Mouse (Mus musculus) neural tube, embryonic 13.5 days (tissue): ENCODE measurements around the gene Tbc1d30. TPM values are rescaled to one million over a fixed set of nuclear protein-coding genes. Genes with fewer than 3 reads are reported as not detected.

Experiments used
- ATAC-seq: fragments of 200-750 bp; cut with Nextera tagmentation; 2 replicates; pipeline ENCODE4 v1.8.0; 2017; ENCODE audit warnings: low read depth, mild to moderate bottlenecking, moderate TSS enrichment, moderate library complexity
- H3K27ac ChIP-seq: fragments of 300-500 bp; sonication (generic); replicated peaks from 2 replicates; pipeline ENCODE4 v1.5.1; 2015; ENCODE audit warnings: moderate library complexity, mild to moderate bottlenecking, inconsistent platforms
- H3K27me3 ChIP-seq: fragments of 300-500 bp; sonication (generic); 2 replicates; pipeline ENCODE4 v1.6.1; 2015; ENCODE audit warnings: mild to moderate bottlenecking, inconsistent platforms
- H3K36me3 ChIP-seq: fragments of 300-500 bp; sonication (generic); 2 replicates; pipeline ENCODE4 v1.6.1; 2015; ENCODE audit warnings: mild to moderate bottlenecking, inconsistent platforms
- H3K4me1 ChIP-seq: fragments of 300-500 bp; sonication (generic); replicated peaks from 2 replicates; pipeline ENCODE4 v1.6.1; 2015; ENCODE audit warnings: inconsistent platforms
- H3K4me2 ChIP-seq: fragments of 300-500 bp; sonication (generic); 2 replicates; pipeline ENCODE4 v1.6.1; 2015; ENCODE audit warnings: inconsistent platforms, mild to moderate bottlenecking, moderate library complexity
- H3K4me3 ChIP-seq: fragments of 300-500 bp; sonication (generic); 2 replicates; pipeline ENCODE4 v1.5.1; 2015; ENCODE audit warnings: mild to moderate bottlenecking, inconsistent platforms
- H3K9ac ChIP-seq: fragments of 300-500 bp; sonication (generic); 2 replicates; pipeline ENCODE4 v1.6.1; 2015; ENCODE audit warnings: moderate library complexity, mild to moderate bottlenecking, inconsistent platforms
- H3K9me3 ChIP-seq: fragments of 300-500 bp; sonication (generic); 2 replicates; pipeline ENCODE4 v1.6.1; 2016; ENCODE audit warnings: inconsistent platforms
- WGBS: fragments of 180-500 bp; shearing (Covaris S2); methylation state at CpG from one replicate; pipeline ENCODE4 v1.1.7; 2015; 5-methylcytosine and 5-hydroxymethylcytosine counted together
- polyA plus RNA-seq: library from polyadenylated mRNA; unstranded; fragments of >200 nt; fragmentation: Nextera tagmentation; extraction: Ambion mirVana; gene quantifications from 2 replicates; pipeline ENCODE4 v1.2.1, GENCODE M21; 2015

Tbc1d30 gene
- polyA plus RNA-seq, 1 experiment from 2014 or later = 14.3 TPM

- no peak for ATAC-seq
- Histone ChIP-seq H3K27me3 (no peaks in the 10 kb centered on the region), H3K27ac (no peak overlapping the region), H3K4me2 (no peak overlapping the region), H3K36me3 (peaks cover 51% of the 10 kb centered on the region), H3K4me3 (no peak overlapping the region), H3K4me1 (no peaks in the 10 kb centered on the region), H3K9ac (no peak overlapping the region), H3K9me3 (no peaks in the 10 kb centered on the region)
- 84% methylated on average over 11 of the region's 11 CpGs for WGBS
Observed at GRCm38 (mm10) chr10:121280943-121281342, 70.1 kb downstream of the Tbc1d30 start.

- Histone ChIP-seq H3K27me3 (no peaks in the 10 kb centered on the region), H3K4me3 (no peak overlapping the region), H3K36me3 (peaks cover 56% of the 10 kb centered on the region), H3K4me2 (no peak overlapping the region), H3K9me3 (no peaks in the 10 kb centered on the region; the same call in 1 of the 2 replicates), H3K9ac (no peak overlapping the region), H3K4me1 (no peaks in the 10 kb centered on the region), H3K27ac (no peak overlapping the region)
- no peak for ATAC-seq
- WGBS = 63% methylated on average over 2 of the region's 2 CpGs
Observed at GRCm38 (mm10) chr10:121277022-121277471, 74.0 kb downstream of the Tbc1d30 start.

GRCm38 (mm10) chr10:121274964-121275363, 76.1 kb downstream of the Tbc1d30 start:
- H3K4me1 ChIP-seq = no peaks in the 10 kb centered on the region
- H3K4me2 ChIP-seq = no peak overlapping the region
- H3K36me3 ChIP-seq = peaks cover 64% of the 10 kb centered on the region
- 83% methylated on average over 1 of the region's 1 CpGs for WGBS
- ATAC-seq = no peak
- no peak overlapping the region for H3K9ac ChIP-seq
- H3K27me3 ChIP-seq = no peaks in the 10 kb centered on the region
- H3K4me3 ChIP-seq = no peak overlapping the region
- H3K27ac ChIP-seq = no peak overlapping the region
- no peaks in the 10 kb centered on the region; the same call in 1 of the 2 replicates for H3K9me3 ChIP-seq

GRCm38 (mm10) chr10:121271002-121271401, 80.1 kb downstream of the Tbc1d30 start:
- no peak overlapping the region for H3K4me3 ChIP-seq
- no peak overlapping the region for H3K27ac ChIP-seq
- no peak overlapping the region for H3K9ac ChIP-seq
- peaks cover 89% of the 10 kb centered on the region for H3K36me3 ChIP-seq
- ATAC-seq = no peak
- WGBS = 88% methylated on average over 8 of the region's 8 CpGs
- H3K4me2 ChIP-seq = no peak overlapping the region
- H3K4me1 ChIP-seq = no peaks in the 10 kb centered on the region
- H3K9me3 ChIP-seq = no peaks in the 10 kb centered on the region; the same call in 1 of the 2 replicates
- H3K27me3 ChIP-seq = no peaks in the 10 kb centered on the region

GRCm38 (mm10) chr10:121268771-121269170, 82.3 kb downstream of the Tbc1d30 start:
- Histone ChIP-seq H3K27ac (no peak overlapping the region), H3K4me1 (no peaks in the 10 kb centered on the region), H3K27me3 (no peaks in the 10 kb centered on the region), H3K36me3 (peaks cover 80% of the 10 kb centered on the region), H3K4me3 (no peak overlapping the region), H3K9me3 (no peaks in the 10 kb centered on the region), H3K4me2 (no peak overlapping the region), H3K9ac (no peak overlapping the region)
- ATAC-seq = no peak
- 91% methylated on average over 8 of the region's 8 CpGs for WGBS

- no peaks in the 10 kb centered on the region for H3K4me1 ChIP-seq
- H3K4me3 ChIP-seq = no peak overlapping the region
- no peak overlapping the region for H3K9ac ChIP-seq
- ATAC-seq = no peak
- H3K27me3 ChIP-seq = no peaks in the 10 kb centered on the region
- no peaks in the 10 kb centered on the region for H3K9me3 ChIP-seq
- no peak overlapping the region for H3K4me2 ChIP-seq
- 77% methylated on average over 7 of the region's 7 CpGs for WGBS
- H3K27ac ChIP-seq = no peak overlapping the region
- H3K36me3 ChIP-seq = peaks cover 39% of the 10 kb centered on the region
Observed at GRCm38 (mm10) chr10:121264204-121264575, 86.9 kb downstream of the Tbc1d30 start.

- Histone ChIP-seq H3K9me3 (no peaks in the 10 kb centered on the region), H3K27me3 (no peaks in the 10 kb centered on the region), H3K4me3 (no peak overlapping the region), H3K4me1 (no peaks in the 10 kb centered on the region), H3K9ac (no peak overlapping the region), H3K4me2 (no peak overlapping the region), H3K36me3 (peaks cover 36% of the 10 kb centered on the region), H3K27ac (no peak overlapping the region)
- no peak for ATAC-seq
- WGBS = 83% methylated on average over 21 of the region's 21 CpGs
Observed at GRCm38 (mm10) chr10:121263520-121264203, 87.4 kb downstream of the Tbc1d30 start.

- H3K4me3 ChIP-seq = no peak overlapping the region
- WGBS = 91% methylated on average over 8 of the region's 8 CpGs
- no peak for ATAC-seq
Observed at GRCm38 (mm10) chr10:121262206-121262605, 88.9 kb downstream of the Tbc1d30 start.

GRCm38 (mm10) chr10:121261036-121261592, 90.0 kb downstream of the Tbc1d30 start:
- Histone ChIP-seq H3K4me3 (no peak overlapping the region), H3K9ac (no peak overlapping the region), H3K36me3 (peaks cover 14% of the 10 kb centered on the region), H3K27ac (no peak overlapping the region), H3K4me1 (0 out of 2 replicates have a peak, but pooled peaks cover 3% of the 10 kb centered on the region), H3K4me2 (no peak overlapping the region), H3K9me3 (no peaks in the 10 kb centered on the region), H3K27me3 (peaks cover under 1% of the 10 kb centered on the region)
- WGBS = 73% methylated on average over 6 of the region's 6 CpGs
- no peak for ATAC-seq

More at GRCm38 (mm10) chr10:121262206-121262605, 88.9 kb downstream of the Tbc1d30 start:
- no peak overlapping the region for H3K4me2 ChIP-seq
- H3K4me1 ChIP-seq = no peaks in the 10 kb centered on the region
- H3K27me3 ChIP-seq = no peaks in the 10 kb centered on the region; the same call in 1 of the 2 replicates
- no peak overlapping the region for H3K9ac ChIP-seq
- H3K36me3 ChIP-seq = peaks cover 25% of the 10 kb centered on the region
- no peak overlapping the region for H3K27ac ChIP-seq
- no peaks in the 10 kb centered on the region for H3K9me3 ChIP-seq

GRCm38 (mm10) chr10:121256115-121256825, 94.8 kb downstream of the Tbc1d30 start:
- WGBS = 27% methylated on average over 17 of the region's 17 CpGs
- ATAC-seq = no peak; the same call in 1 of the 2 replicates
- Histone ChIP-seq H3K27me3 (peaks cover 11% of the 10 kb centered on the region), H3K36me3 (no peaks in the 10 kb centered on the region), H3K9me3 (no peaks in the 10 kb centered on the region), H3K4me2 (no peak overlapping the region), H3K27ac (no peak overlapping the region), H3K4me1 (0 out of 2 replicates have a peak, but pooled peaks cover 3% of the 10 kb centered on the region), H3K4me3 (no peak overlapping the region), H3K9ac (no peak overlapping the region)

GRCm38 (mm10) chr10:121255465-121255864, 95.6 kb downstream of the Tbc1d30 start:
- 90% methylated on average over 5 of the region's 5 CpGs for WGBS
- Histone ChIP-seq H3K4me3 (no peak overlapping the region), H3K4me1 (0 out of 2 replicates have a peak, but pooled peaks cover 3% of the 10 kb centered on the region), H3K36me3 (no peaks in the 10 kb centered on the region), H3K4me2 (no peak overlapping the region), H3K27me3 (peaks cover 11% of the 10 kb centered on the region), H3K9ac (no peak overlapping the region), H3K27ac (no peak overlapping the region), H3K9me3 (no peaks in the 10 kb centered on the region)
- ATAC-seq = no peak

GRCm38 (mm10) chr10:121254343-121254742, 96.7 kb downstream of the Tbc1d30 start:
- H3K4me1 ChIP-seq = 0 out of 2 replicates have a peak, but pooled peaks cover 3% of the 10 kb centered on the region
- no peak for ATAC-seq
- peaks cover 11% of the 10 kb centered on the region for H3K27me3 ChIP-seq
- 86% methylated on average over 8 of the region's 8 CpGs for WGBS
- no peaks in the 10 kb centered on the region for H3K36me3 ChIP-seq
- H3K4me2 ChIP-seq = no peak overlapping the region
- H3K9me3 ChIP-seq = no peaks in the 10 kb centered on the region
- no peak overlapping the region for H3K9ac ChIP-seq
- no peak overlapping the region for H3K4me3 ChIP-seq
- no peak overlapping the region for H3K27ac ChIP-seq
